Mouse (Mus musculus) myocyte (in vitro differentiated cells): Measurements from ENCODE around the gene Top2a. TPM values are rescaled to one million over a fixed set of nuclear protein-coding genes. Genes with fewer than 3 reads are reported as not detected.

Experiments
- H3K27me3 ChIP-seq: one replicate; pipeline ENCODE4 v1.6.1; 2011; ENCODE audit not compliant: control insufficient read depth, insufficient read depth, insufficient read length
- H3K36me3 ChIP-seq: one replicate; pipeline ENCODE4 v1.6.1; 2011; ENCODE audit not compliant: control insufficient read depth, insufficient read depth
- H3K4me2 ChIP-seq: one replicate; pipeline ENCODE4 v1.6.1; 2011; ENCODE audit warnings: low read depth, control low read depth
- H3K4me3 ChIP-seq: one replicate; pipeline ENCODE4 v1.5.1; 2011; ENCODE audit warnings: mild to moderate bottlenecking, control low read depth, moderate library complexity
- H3K79me2 ChIP-seq: one replicate; pipeline ENCODE4 v1.6.1; 2011; ENCODE audit not compliant: control insufficient read depth, insufficient read depth
- H3ac ChIP-seq: one replicate; pipeline ENCODE4 v1.6.1; 2011; ENCODE audit not compliant: control insufficient read depth, insufficient read length
- CEBPB ChIP-seq: IDR thresholded peaks from 2 replicates; pipeline ENCODE4 v1.6.1; 2011; ENCODE audit warnings: mild to moderate bottlenecking, moderate library complexity; ENCODE audit not compliant: poor library complexity, insufficient read depth, severe bottlenecking
- E2F4 ChIP-seq: IDR thresholded peaks from one replicate; pipeline ENCODE4 v1.6.1; 2011; ENCODE audit warnings: mild to moderate bottlenecking, control low read depth, moderate library complexity; ENCODE audit not compliant: insufficient read depth
- MAX ChIP-seq: IDR thresholded peaks from one replicate; pipeline ENCODE4 v1.6.1; 2011; ENCODE audit warnings: low read depth, mild to moderate bottlenecking, control low read depth
- MYOD1 ChIP-seq, 3 experiments: IDR thresholded peaks; one replicate each; pipeline ENCODE4 v1.6.1; 2011; ENCODE audit warnings: control low read depth in 2 of 3, low read depth in 2 of 3, mild to moderate bottlenecking in 2 of 3, moderate library complexity in 1 of 3; ENCODE audit not compliant: insufficient read length in 2 of 3, control insufficient read depth in 1 of 3
- MYOG ChIP-seq, 3 experiments: IDR thresholded peaks; one replicate each; pipeline ENCODE4 v1.6.1; 2011; ENCODE audit warnings: control low read depth in 2 of 3, low read depth in 2 of 3, mild to moderate bottlenecking in 2 of 3; ENCODE audit not compliant: insufficient read length in 2 of 3, control insufficient read depth in 1 of 3, insufficient read depth in 1 of 3
- POLR2A ChIP-seq: IDR thresholded peaks from one replicate; pipeline ENCODE4 v1.6.1; 2011; ENCODE audit warnings: low read depth, mild to moderate bottlenecking, control low read depth, moderate library complexity; ENCODE audit not compliant: insufficient read length
- POLR2AphosphoS2 ChIP-seq: IDR thresholded peaks from one replicate; pipeline ENCODE4 v1.6.1; 2011; ENCODE audit warnings: low read depth, control low read depth; ENCODE audit not compliant: insufficient read length
- REST ChIP-seq: IDR thresholded peaks from one replicate; pipeline ENCODE4 v1.6.1; 2011; ENCODE audit warnings: mild to moderate bottlenecking, control low read depth, moderate library complexity; ENCODE audit not compliant: insufficient read depth, insufficient read length
- SRF ChIP-seq: IDR thresholded peaks from one replicate; pipeline ENCODE4 v1.6.1; 2011; ENCODE audit warnings: low read depth; ENCODE audit not compliant: control insufficient read depth, insufficient read length
- TCF12 ChIP-seq: IDR thresholded peaks from one replicate; pipeline ENCODE4 v1.6.1; 2011; ENCODE audit warnings: mild to moderate bottlenecking, control low read depth; ENCODE audit not compliant: poor library complexity, insufficient read depth, severe bottlenecking
- TCF3 ChIP-seq: IDR thresholded peaks from one replicate; pipeline ENCODE4 v1.6.1; 2011; ENCODE audit warnings: low read depth, control low read depth; ENCODE audit not compliant: insufficient read length
- USF1 ChIP-seq: IDR thresholded peaks from one replicate; pipeline ENCODE4 v1.6.1; 2011; ENCODE audit warnings: low read depth, mild to moderate bottlenecking, control low read depth, moderate library complexity
- polyA plus RNA-seq: library from polyadenylated mRNA; unstranded; fragments of >200 nt; fragmentation: generic; extraction: Trizol; gene quantifications from one replicate; pipeline ENCODE4 v1.2.1, GENCODE M21; 2012; ENCODE audit warnings: missing spikeins

The Top2a gene
- polyA plus RNA-seq, 1 experiment: 39.9 TPM

GRCm38 (mm10) chr11:99010124-99010523 is 13.9 kb downstream of the Top2a start:
- no peaks in the 10 kb centered on the region for H3K27me3 ChIP-seq
- peaks cover 73% of the 10 kb centered on the region for H3K36me3 ChIP-seq
- TF ChIP-seq SRF: no peak
- no peak for TF ChIP-seq USF1
- no peak for TF ChIP-seq TCF3
- no peak for TF ChIP-seq TCF12
- no peak for TF ChIP-seq REST
- TF ChIP-seq E2F4: no peak
- no peak for TF ChIP-seq CEBPB
- no peak for TF ChIP-seq POLR2A
- no peak for TF ChIP-seq POLR2AphosphoS2
- no peak overlapping the region for H3K4me2 ChIP-seq
- H3K4me3 ChIP-seq: no peak overlapping the region
- no peak overlapping the region for H3ac ChIP-seq
- no peaks in the 10 kb centered on the region for H3K79me2 ChIP-seq

- Histone ChIP-seq H3ac (no peak overlapping the region), H3K36me3 (peaks cover 67% of the 10 kb centered on the region), H3K4me2 (no peak overlapping the region), H3K79me2 (no peaks in the 10 kb centered on the region), H3K27me3 (no peaks in the 10 kb centered on the region), H3K4me3 (no peak overlapping the region)
- TF ChIP-seq TCF12: no peak
- no peak for TF ChIP-seq REST
Observed at GRCm38 (mm10) chr11:99006788-99007187, 17.2 kb downstream of the Top2a start.

GRCm38 (mm10) chr11:98999243-98999642 is 24.7 kb downstream of the Top2a start:
- Histone ChIP-seq H3K4me2 (no peak overlapping the region), H3ac (no peak overlapping the region), H3K79me2 (no peaks in the 10 kb centered on the region), H3K36me3 (peaks cover 47% of the 10 kb centered on the region), H3K4me3 (no peak overlapping the region), H3K27me3 (no peaks in the 10 kb centered on the region)
- TF ChIP-seq E2F4: no peak
- no peak for TF ChIP-seq TCF12
- TF ChIP-seq CEBPB: no peak
- TF ChIP-seq SRF: no peak
- TF ChIP-seq TCF3: no peak
- no peak for TF ChIP-seq POLR2AphosphoS2
- TF ChIP-seq MAX: no peak
- TF ChIP-seq MYOG (IDR thresholded peaks at IDR 0.05; ENCODE audit: control insufficient read depth in 1 of 3, insufficient read depth in 1 of 3, insufficient read length in 2 of 3, low read depth in 2 of 3): no peak
- no peak for TF ChIP-seq USF1
- no peak for TF ChIP-seq POLR2A
- no peak for TF ChIP-seq MYOD1 (IDR thresholded peaks at IDR 0.05; ENCODE audit: control insufficient read depth in 1 of 3, insufficient read length in 2 of 3, low read depth in 2 of 3)
- no peak for TF ChIP-seq REST

GRCm38 (mm10) chr11:98998776-98999175 is 25.2 kb downstream of the Top2a start:
- no peak overlapping the region for H3K4me2 ChIP-seq

GRCm38 (mm10) chr11:98997659-98998058 is 26.3 kb downstream of the Top2a start:
- H3K36me3 ChIP-seq: peaks cover 37% of the 10 kb centered on the region
- no peaks in the 10 kb centered on the region for H3K27me3 ChIP-seq
- no peak overlapping the region for H3K4me2 ChIP-seq
- TF ChIP-seq CEBPB (no peak), MAX (no peak), MYOG (IDR thresholded peaks at IDR 0.05; ENCODE audit: control insufficient read depth in 1 of 3, insufficient read depth in 1 of 3, insufficient read length in 2 of 3, low read depth in 2 of 3) (no peak), TCF3 (no peak), E2F4 (no peak), TCF12 (no peak), SRF (no peak), USF1 (no peak), MYOD1 (IDR thresholded peaks at IDR 0.05; ENCODE audit: control insufficient read depth in 1 of 3, insufficient read length in 2 of 3, low read depth in 2 of 3) (no peak), POLR2AphosphoS2 (no peak)
- no peak overlapping the region for H3ac ChIP-seq
- no peaks in the 10 kb centered on the region for H3K79me2 ChIP-seq
- no peak overlapping the region for H3K4me3 ChIP-seq

More at GRCm38 (mm10) chr11:98998776-98999175, 25.2 kb downstream of the Top2a start:
- Histone ChIP-seq H3K79me2 (no peaks in the 10 kb centered on the region), H3K4me3 (no peak overlapping the region), H3K36me3 (peaks cover 43% of the 10 kb centered on the region), H3ac (no peak overlapping the region), H3K27me3 (no peaks in the 10 kb centered on the region)
- TF ChIP-seq MAX (no peak), SRF (no peak), REST (no peak), USF1 (no peak)
